Mouse (Mus musculus) heart, postnatal 14 days (tissue): ENCODE results near the gene Rhbg. TPM values are rescaled to one million over a fixed set of nuclear protein-coding genes. Genes with fewer than 3 reads are reported as not detected.
"Not testable (repeated sequence)": the region's sequence is repeated elsewhere in the genome, so short reads cannot be mapped to it uniquely, and the experiment has no call there.

ENCODE experiments used
- DNase-seq, 2 experiments: peaks; one replicate each; pipeline ENCODE4 v3.0.0; 2021 to 2022
- intact Hi-C: fragments of 180-260 bp; cut with DNase I; formaldehyde crosslinking; loops from one replicate; pipeline ENCODE4 v1.15.1; 2025
- total RNA-seq, 2 experiments: library from RNA; stranded (reverse); gene quantifications; 2 replicates each; pipeline ENCODE4 v1.2.3; 2021

Gene Rhbg
- total RNA-seq, 2 experiments from 2014 or later: not detected

DNA sequence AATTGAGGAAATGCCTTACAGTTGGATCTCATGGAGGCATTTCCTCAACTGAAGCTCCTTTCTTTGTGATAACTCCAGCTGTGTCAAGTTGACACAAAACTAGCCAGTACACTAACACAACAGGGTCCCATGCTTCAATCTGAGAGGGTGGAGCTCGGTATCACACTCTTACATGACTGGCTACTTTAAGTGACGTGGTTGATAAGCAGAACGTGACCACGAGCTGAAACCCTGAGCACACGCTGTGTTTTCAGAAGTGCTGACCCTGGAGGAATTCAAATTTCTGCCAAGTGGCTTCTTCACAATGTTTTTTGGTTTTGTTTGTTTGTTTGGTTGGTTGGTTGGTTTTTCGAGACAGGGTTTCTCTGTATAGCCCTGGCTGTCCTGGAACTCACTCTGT is 13.5 kb upstream of the Rhbg start:
- intact Hi-C loops, DNase-seq: not testable (repeated sequence)

GRCm38 (mm10) chr3:88262346-88262745 is 7.8 kb upstream of the Rhbg start:
- no peak for DNase-seq
- intact Hi-C loops: no loop called here

- DNase-seq: no peak
- intact Hi-C loops: no loop called here
These were observed 1.9 kb upstream of the Rhbg start for GRCm38 (mm10) chr3:88256382-88256781.

DNA sequence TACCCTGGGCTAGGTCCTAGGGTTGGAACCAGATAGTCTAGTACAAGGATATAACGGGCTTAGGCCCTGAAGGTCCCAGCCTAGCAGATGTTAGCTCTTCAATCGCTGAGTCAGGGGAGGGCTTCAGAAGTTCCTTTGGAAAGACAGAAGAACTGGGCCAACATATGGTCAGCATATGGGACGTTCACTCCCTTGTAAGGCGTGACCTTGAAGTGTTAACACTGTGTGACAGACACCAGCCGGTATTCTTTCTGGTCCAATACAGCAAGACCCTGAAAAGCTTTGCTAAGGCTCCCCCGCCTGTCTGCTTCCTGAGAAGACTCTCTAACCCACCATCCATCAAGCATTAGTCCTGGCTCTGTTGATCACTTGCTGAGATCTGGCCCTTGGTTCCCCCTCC is 1.4 kb upstream of the Rhbg start:
- no peak for DNase-seq
- intact Hi-C loops: no loop called here

DNA sequence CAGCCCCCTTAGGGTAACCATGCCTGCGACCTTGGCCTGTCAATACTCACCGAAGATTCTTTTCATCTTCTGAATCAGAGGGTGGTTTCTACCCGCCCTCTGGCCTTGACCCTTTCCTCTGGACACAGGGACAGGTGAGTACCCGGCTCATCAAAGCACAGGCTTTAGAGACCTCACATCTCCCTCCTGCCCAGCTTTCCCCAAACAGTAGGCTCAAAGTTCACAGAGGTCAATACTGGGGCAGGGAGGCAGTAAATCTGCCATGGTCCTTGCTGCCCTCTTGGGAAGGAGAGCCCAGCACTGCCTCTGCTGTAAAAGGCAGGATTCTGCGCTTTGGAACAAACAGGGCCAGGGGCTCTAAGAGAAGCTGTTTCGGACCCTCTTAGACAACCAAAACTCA is 1.8 kb downstream of the Rhbg start:
- intact Hi-C loops: no loop called here
- no peak for DNase-seq

DNA sequence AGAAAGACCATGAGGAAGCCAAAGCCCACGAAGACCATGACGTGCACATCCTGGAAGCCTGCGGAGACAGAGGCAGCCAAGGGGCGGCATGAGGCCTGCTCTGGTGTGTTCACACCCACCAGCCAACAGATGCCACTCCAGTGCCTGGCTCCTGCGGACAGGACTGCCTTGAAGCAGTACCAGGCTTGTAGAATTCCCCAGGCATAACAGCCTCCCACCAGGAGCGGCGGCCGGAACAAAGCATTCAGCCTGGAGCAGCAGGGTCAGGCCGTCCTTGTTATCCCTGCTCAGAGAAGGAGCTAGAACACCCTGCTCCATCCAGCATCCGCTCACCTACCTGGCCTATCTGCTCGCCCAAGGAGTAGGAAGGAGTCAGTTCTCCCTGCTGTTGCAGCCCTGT is 6.1 kb downstream of the Rhbg start:
- intact Hi-C loops: no loop called here
- no peak for DNase-seq

DNA sequence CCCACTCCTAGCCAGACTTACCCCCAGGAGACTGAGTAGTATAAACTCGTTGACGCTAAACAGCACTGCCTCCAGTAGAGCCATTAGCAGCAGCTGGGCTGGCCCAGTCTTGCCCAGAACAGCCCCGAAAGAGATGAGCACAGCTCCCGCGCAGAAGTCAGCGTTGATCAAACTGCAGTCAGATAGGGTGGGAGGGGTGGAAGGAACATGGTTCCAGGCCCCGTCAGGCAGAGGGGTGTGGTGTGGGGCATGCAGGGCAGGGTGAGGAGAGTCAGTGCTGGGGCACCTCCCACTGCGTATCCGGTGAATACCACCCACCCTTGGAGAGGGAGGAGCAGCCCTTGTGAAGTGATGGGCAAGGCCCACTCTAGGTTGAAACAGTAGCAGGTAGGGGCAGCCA is 6.8 kb downstream of the Rhbg start:
- no peak for DNase-seq
- intact Hi-C loops: no loop called here

- DNase-seq: peak; percentile 75 to 80
- intact Hi-C loops: no loop called here
These were observed 8.7 kb downstream of the Rhbg start for GRCm38 (mm10) chr3:88245811-88246210.

DNA sequence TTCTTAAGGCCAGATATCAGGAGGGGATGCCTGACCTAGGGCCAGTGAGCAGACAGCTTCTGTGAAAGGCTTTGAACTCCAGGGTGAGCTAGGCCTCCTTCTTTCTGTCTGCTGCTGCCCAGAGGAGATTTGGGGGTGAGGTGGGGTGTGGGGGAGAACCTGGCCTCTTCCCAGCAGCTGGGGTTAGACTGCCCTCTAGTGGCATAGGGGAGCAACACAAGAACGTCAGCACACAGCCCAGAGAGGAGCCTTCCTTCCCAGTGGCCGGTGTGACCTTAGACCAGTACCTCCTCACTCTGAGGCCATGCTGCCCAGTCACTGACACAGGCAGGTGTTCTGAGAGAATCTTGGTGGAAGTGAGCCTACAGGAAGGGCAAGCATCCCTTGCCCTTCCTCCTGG is 10.4 kb downstream of the Rhbg start:
- peak; percentile 38 to 59 for DNase-seq
- intact Hi-C loops: no loop called here

DNA sequence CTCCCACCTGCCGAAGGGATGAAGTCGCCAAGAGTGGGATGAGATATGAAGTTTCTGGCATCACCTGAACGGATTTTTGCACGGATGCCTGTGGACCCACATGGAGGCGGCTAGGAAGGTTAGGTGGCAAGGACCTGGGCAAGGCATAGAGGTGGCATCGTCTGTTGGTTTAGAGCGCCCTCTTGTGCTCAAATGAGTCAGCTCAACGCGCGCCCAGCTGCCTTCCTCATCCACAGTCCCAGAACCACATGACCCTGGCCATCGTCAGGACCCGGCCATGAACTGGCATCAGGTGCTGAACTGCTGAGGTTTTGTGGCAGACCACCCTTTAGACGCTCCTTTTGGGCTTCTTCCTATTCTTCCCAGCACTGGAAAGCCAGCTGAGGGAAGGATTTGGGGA is 12.0 kb downstream of the Rhbg start:
- intact Hi-C loops: loop anchor here (1.0 kb wide), 1 partner anchor 50 kb away; no protein-coding TSS in a partner anchor
- DNase-seq: peak; percentile 75 to 85

DNA sequence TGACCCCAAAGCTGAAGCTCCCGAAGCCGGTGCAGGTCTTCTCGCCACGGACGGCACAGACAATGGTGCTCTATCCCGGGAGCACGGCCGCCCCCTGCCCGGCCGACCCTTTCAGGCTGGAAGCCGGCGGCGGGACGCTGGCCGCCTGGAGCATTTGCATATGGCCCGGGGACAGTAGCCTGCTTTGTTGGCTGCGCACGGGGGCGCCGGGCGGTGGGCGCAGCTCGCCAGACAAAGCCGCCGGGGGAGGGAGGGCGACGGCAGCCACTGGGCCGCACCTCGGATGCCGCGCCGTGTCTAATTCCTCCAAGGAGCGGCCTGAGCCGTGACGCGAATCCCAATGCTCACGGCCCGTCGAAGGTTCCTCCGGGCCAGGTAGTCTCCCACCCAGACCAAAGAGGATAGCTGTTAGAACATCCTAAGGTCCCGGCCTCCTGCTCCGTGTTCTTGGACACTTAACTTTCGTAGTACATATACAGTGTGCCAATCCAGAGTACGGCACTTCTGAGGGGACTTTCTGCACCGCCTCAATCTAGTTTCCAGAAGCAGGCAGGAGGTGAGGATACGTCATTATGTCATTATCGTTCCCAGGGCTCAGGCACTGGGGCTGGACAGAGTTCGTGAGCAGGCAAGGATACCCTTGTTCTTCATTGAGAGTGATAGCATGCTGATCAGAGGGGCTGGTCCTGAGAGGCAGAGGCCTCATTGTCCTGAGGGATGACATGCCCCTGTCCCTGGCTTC is 13.3 kb downstream of the Rhbg start:
- intact Hi-C loops: no loop called here
- no peak for DNase-seq

- intact Hi-C loops: no loop called here
- no peak for DNase-seq
These were observed 15.1 kb downstream of the Rhbg start for GRCm38 (mm10) chr3:88239446-88239845.

GRCm38 (mm10) chr3:88238866-88239391 is 15.6 kb downstream of the Rhbg start:
- no peak for DNase-seq
- intact Hi-C loops: no loop called here

GRCm38 (mm10) chr3:88237556-88238194 is 16.8 kb downstream of the Rhbg start:
- intact Hi-C loops: no loop called here
- DNase-seq: peak in 1 of 2 experiments; percentile 27

GRCm38 (mm10) chr3:88237161-88237555 is 17.4 kb downstream of the Rhbg start:
- no peak for DNase-seq
- intact Hi-C loops: no loop called here

DNA sequence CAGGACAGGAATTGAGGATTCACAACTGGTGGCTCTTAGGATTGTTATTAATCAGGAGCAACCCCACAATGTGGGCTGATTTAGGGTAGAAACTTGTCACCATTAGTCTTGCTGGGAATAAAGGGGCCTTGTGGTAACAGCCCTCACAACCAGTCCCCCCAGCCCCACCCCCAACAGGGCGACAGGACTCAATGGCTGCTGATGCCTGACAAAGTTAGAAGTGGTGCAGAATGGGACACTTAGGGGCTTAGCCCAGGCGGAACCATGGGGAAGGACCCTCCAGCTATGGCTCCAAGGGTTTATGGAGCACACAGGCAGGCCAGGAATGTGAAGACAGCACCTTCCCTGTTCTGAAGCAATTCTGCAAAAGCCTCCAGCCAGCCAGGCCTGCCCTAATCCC is 18.9 kb downstream of the Rhbg start:
- intact Hi-C loops: no loop called here
- DNase-seq: no peak

GRCm38 (mm10) chr3:88235216-88235615 is 19.3 kb downstream of the Rhbg start:
- intact Hi-C loops: no loop called here
- DNase-seq: no peak

- intact Hi-C loops: no loop called here
- no peak for DNase-seq
These were observed 20.5 kb downstream of the Rhbg start for GRCm38 (mm10) chr3:88234041-88234440.

- intact Hi-C loops: no loop called here
These were observed 21.5 kb downstream of the Rhbg start for GRCm38 (mm10) chr3:88232851-88233649.

GRCm38 (mm10) chr3:88232301-88232702 is 22.2 kb downstream of the Rhbg start:
- intact Hi-C loops: no loop called here
- no peak for DNase-seq

More at GRCm38 (mm10) chr3:88232851-88233649, 21.5 kb downstream of the Rhbg start:
- DNase-seq: no peak

DNA sequence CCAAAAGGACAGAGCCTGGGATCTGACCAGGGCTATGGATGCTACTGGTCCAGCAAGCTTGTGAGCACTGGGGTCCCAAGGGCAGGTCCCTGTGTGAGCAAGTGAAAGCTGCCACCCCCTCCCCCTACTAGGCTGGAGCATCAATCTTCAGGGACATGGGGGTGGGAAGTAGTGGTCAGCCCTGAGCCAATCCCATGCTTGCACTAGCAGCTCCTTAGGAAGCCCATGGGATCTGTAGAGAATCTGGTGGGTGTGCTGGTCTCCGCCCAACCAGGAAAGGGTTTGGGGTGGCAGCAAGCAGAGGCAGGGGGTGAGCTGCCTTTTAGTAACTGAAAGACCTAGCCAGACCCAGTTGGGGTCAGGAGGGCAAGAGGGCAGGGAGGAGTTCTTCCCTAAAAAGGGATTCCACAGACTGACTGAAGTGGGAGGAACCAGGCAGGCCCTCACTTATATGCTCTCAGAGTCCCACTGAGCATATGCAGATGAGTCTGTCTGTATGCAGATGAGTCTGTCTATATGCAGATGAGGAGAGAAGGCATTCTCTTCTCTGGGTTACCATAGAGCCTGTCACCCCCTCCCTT is 23.4 kb downstream of the Rhbg start:
- no peak for DNase-seq
- intact Hi-C loops: no loop called here
